Mouse (Mus musculus): ENCODE data around the gene Slc34a3. TPM values are rescaled to one million over a fixed set of nuclear protein-coding genes. Genes with fewer than 3 reads are reported as not detected.

Gene Slc34a3
- polyA plus RNA-seq, 1 experiment from 2014 or later: 34.0 TPM

DNA sequence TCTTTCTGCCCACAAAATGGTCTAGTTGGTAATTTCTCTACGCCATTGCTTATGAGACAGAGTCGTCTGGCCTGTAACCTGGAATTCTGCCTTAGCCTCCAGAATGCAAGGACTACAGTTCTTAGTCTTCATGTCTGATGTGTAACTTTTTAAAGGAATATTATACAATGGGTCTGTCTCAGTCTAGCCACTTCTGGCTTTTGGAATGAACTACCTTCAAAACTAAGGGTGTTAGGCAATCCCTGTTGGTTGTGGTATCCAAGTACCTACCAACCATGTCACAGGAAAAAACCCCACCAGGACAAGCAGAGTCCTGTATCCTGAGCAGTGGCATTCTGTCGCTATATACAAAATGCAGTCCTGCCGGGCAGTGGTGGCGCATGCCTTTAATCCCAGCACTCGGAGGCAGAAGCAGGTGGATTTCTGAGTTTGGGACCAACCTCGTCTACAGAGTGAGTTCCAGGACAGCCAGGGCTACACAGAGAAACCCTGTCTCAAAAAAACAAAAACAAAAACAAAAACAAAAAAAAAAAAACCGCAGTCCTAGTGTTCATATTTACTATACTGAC lies 8.3 kb downstream of the Slc34a3 start:
- peak overlapping the region; percentile 64 for H3K4me2 ChIP-seq (replicated peaks; ENCODE audit: low read depth)
- no peaks in the 10 kb centered on the region for H3K9me3 ChIP-seq (ENCODE audit: control insufficient read depth)
- TF ChIP-seq CTCF (IDR thresholded peaks at IDR 0.05; ENCODE audit: low read depth): no peak
- H3K36me3 ChIP-seq (ENCODE audit: control insufficient read depth, insufficient read depth): peaks cover 12% of the 10 kb centered on the region; the same call in 1 of the 2 replicates
- peak overlapping the region; percentile 94 for H3K27ac ChIP-seq (ENCODE audit: low read depth, low read length)
- ATAC-seq: no peak
- peaks cover 9% of the 10 kb centered on the region; the same call in 1 of the 2 replicates for H3K4me1 ChIP-seq (replicated peaks; ENCODE audit: control insufficient read depth, insufficient read depth, low read length)
- H3K9ac ChIP-seq (ENCODE audit: low read depth, low read length): no peak overlapping the region
- H3K27me3 ChIP-seq (replicated peaks; ENCODE audit: control insufficient read depth, insufficient read depth, low read length): no peaks in the 10 kb centered on the region
- peak overlapping the region; percentile 87; the same call in 1 of the 2 replicates for H3K4me3 ChIP-seq (ENCODE audit: low read depth, low read length)
- WGBS: 69% methylated on average over 8 of the region's 8 CpGs

DNA sequence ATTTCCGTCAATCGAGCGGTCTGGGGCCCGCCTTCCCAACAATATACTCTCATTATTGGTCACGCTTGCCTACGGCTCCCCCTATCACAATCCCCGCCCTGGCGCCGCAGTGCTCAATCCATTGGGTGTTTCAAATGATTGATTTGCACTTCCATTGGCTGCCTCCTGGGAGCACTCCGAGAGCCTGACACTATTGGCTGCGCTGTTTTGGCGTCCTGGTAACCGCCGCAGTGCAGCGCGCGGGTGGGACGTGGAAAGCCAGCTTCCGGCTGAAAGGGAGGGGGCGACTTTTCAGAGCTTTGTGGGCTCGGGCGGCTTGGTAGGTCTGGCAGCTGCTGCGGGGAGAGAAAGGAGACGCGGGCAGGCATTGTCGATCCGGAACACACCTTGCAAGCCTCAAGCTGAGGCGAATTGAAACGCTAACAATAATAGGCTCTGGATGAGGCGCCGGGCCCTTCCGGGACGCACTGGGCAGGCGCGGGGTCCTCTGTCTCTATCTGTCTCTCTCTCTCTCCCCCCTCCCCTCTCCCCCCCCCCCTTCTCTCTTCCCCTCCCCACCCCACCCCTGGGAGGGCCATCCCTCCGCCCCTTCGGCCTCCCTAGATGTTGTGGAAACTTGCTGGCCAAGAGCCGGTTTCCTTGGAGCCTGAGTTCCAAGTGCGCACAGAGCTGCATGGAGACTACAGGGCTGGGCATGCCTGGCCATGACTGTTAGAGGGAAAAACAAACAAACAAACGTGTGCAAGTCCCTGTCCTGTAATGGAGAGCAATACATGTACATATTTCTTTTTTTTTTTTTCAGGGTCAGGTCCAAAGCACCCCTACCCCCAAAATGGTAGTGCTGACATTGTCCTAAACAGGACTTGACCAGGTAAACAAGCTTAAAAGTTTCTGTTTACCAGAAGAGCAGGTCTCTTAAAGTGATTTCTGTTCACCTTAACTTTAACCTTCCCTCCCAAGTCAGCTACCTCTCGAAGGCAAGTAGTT lies 9.1 kb downstream of the Slc34a3 start:
- ATAC-seq: peak; percentile 87
- H3K9ac ChIP-seq (ENCODE audit: low read depth, low read length): peak overlapping the region; percentile 51
- WGBS: 2% methylated on average over 41 of the region's 41 CpGs

DNA sequence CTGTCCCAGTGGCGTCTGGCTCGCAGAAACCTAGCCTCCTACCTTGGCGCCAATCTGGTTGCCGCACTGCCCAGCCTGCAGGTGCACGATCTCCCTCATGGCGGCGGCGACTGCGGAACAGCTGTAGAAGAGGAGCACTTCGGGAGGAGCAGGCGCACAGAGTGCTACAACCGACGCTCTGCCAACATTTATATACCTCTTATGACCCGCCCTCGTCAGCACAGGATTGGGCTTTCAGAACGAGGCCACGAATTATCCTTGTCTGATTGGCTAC lies 9.7 kb downstream of the Slc34a3 start, which contains the start of gene Tubb4b:
Gene Tubb4b, minus strand, starts transcription at position 211 of the 274 bp plus-strand sequence.
- peaks cover 12% of the 10 kb centered on the region; the same call in 1 of the 2 replicates for H3K36me3 ChIP-seq (ENCODE audit: control insufficient read depth, insufficient read depth)
- H3K27ac ChIP-seq (ENCODE audit: low read depth, low read length): peak within 1 kb of the TSS; percentile 99
- H3K27me3 ChIP-seq (replicated peaks; ENCODE audit: control insufficient read depth, insufficient read depth, low read length): no peaks in the 10 kb centered on the region
- H3K4me3 ChIP-seq (ENCODE audit: low read depth, low read length): peak within 1 kb of the TSS; percentile 87
- no peaks in the 10 kb centered on the region for H3K9me3 ChIP-seq (ENCODE audit: control insufficient read depth)
- WGBS: under 1% methylated on average over 17 of the region's 17 CpGs
- ATAC-seq: no peak
- TF ChIP-seq CTCF (IDR thresholded peaks at IDR 0.05; ENCODE audit: low read depth): peak; percentile 54
- H3K9ac ChIP-seq (ENCODE audit: low read depth, low read length): peak within 1 kb of the TSS; percentile 90
- peak within 1 kb of the TSS; percentile 68 for H3K4me2 ChIP-seq (replicated peaks; ENCODE audit: low read depth)
- peaks cover 9% of the 10 kb centered on the region; the same call in 1 of the 2 replicates for H3K4me1 ChIP-seq (replicated peaks; ENCODE audit: control insufficient read depth, insufficient read depth, low read length)

More for the DNA sequence above, 9.1 kb downstream of the Slc34a3 start:
- Histone ChIP-seq H3K4me2 (replicated peaks; ENCODE audit: low read depth) (peak overlapping the region; percentile 64), H3K27ac (ENCODE audit: low read depth, low read length) (peak overlapping the region; percentile 94), H3K4me1 (replicated peaks; ENCODE audit: control insufficient read depth, insufficient read depth, low read length) (peaks cover 9% of the 10 kb centered on the region; the same call in 1 of the 2 replicates), H3K9me3 (ENCODE audit: control insufficient read depth) (no peaks in the 10 kb centered on the region), H3K4me3 (ENCODE audit: low read depth, low read length) (peak overlapping the region; percentile 87), H3K36me3 (ENCODE audit: control insufficient read depth, insufficient read depth) (peaks cover 12% of the 10 kb centered on the region; the same call in 1 of the 2 replicates), H3K27me3 (replicated peaks; ENCODE audit: control insufficient read depth, insufficient read depth, low read length) (no peaks in the 10 kb centered on the region)
- TF ChIP-seq CTCF (IDR thresholded peaks at IDR 0.05; ENCODE audit: low read depth): 0 out of 2 replicates have a peak, but pooled peaks have one; percentile 15

DNA sequence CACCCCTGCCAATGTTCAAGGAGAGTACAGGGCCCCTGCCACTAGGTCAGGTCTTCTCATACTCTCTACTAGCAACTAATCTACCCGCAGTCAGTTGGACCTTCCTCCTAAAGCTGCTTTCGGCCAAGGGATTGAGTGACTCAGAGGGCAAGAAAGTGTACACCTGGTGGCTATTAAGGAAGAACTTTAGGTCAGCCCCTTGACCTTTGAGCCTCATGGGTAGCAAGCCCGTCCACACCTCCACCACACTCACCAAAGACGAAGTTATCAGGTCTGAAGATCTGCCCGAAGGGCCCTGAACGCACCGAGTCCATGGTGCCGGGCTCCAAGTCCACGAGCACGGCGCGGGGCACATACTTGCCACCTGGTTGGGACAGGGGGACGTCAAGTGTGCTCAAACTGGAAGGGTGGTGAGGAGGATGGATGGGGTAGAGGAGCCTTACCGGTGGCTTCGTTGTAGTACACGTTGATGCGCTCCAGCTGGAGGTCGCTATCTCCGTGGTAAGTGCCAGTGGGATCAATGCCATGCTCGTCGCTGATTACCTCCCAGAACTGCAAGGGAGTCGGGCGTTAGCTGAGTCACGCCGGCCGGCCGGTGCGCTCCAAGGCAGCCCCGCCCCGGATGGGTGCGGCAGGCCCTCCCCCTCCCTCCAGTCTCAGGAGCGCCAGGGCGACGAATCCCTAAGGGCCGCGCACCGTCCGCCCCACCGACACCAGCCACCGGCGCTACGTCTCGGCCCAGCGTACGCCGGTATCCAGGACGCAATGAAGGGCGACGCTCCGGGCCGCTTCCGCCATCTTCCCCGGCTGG lies 10.3 kb downstream of the Slc34a3 start:
- peaks cover 12% of the 10 kb centered on the region; the same call in 1 of the 2 replicates for H3K36me3 ChIP-seq (ENCODE audit: control insufficient read depth, insufficient read depth)
- H3K9ac ChIP-seq (ENCODE audit: low read depth, low read length): peak overlapping the region; percentile 90
- H3K4me3 ChIP-seq (ENCODE audit: low read depth, low read length): peak overlapping the region; percentile 87
- no peaks in the 10 kb centered on the region for H3K27me3 ChIP-seq (replicated peaks; ENCODE audit: control insufficient read depth, insufficient read depth, low read length)
- peak overlapping the region; percentile 68 for H3K4me2 ChIP-seq (replicated peaks; ENCODE audit: low read depth)
- peaks cover 6% of the 10 kb centered on the region; the same call in 1 of the 2 replicates for H3K4me1 ChIP-seq (replicated peaks; ENCODE audit: control insufficient read depth, insufficient read depth, low read length)
- H3K9me3 ChIP-seq (ENCODE audit: control insufficient read depth): no peaks in the 10 kb centered on the region
- H3K27ac ChIP-seq (ENCODE audit: low read depth, low read length): peak overlapping the region; percentile 99
- 2% methylated on average over 38 of the region's 53 CpGs for WGBS
- peak; percentile 71 for ATAC-seq
- no peak for TF ChIP-seq CTCF (IDR thresholded peaks at IDR 0.05; ENCODE audit: low read depth)

DNA sequence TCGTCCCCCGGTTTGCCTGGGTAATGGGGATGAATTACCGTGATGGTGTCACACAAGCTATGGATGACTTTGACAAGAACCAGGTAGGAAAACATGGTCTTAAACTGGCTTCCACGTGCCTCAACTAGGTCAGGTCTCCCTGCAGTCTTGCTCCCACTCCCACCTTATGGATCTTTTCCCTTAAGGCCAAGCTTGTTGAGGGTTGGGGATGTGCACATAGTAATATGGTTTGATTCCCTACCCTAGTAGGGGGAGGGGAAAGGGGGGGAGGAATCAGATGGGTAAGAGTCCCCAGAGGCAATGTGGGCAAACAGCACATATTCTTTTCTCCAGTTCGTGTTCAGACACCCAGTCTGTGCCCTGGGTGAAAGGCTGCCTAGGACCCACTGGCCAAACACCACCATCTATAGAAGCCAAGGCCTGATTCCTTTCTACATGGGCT lies 12.8 kb downstream of the Slc34a3 start:
- H3K4me2 ChIP-seq (replicated peaks; ENCODE audit: low read depth): no peak overlapping the region; the same call in 1 of the 2 replicates
- TF ChIP-seq CTCF (IDR thresholded peaks at IDR 0.05; ENCODE audit: low read depth): no peak
- H3K4me3 ChIP-seq (ENCODE audit: low read depth, low read length): no peak overlapping the region
- H3K27ac ChIP-seq (ENCODE audit: low read depth, low read length): no peak overlapping the region
- WGBS: 71% methylated on average over 5 of the region's 5 CpGs
- no peak overlapping the region for H3K9ac ChIP-seq (ENCODE audit: low read depth, low read length)
- H3K36me3 ChIP-seq (ENCODE audit: control insufficient read depth, insufficient read depth): peaks cover 12% of the 10 kb centered on the region; the same call in 1 of the 2 replicates
- H3K9me3 ChIP-seq (ENCODE audit: control insufficient read depth): no peaks in the 10 kb centered on the region
- H3K4me1 ChIP-seq (replicated peaks; ENCODE audit: control insufficient read depth, insufficient read depth, low read length): 0 out of 2 replicates have a peak, but pooled peaks cover 3% of the 10 kb centered on the region
- H3K27me3 ChIP-seq (replicated peaks; ENCODE audit: control insufficient read depth, insufficient read depth, low read length): no peaks in the 10 kb centered on the region
- no peak for ATAC-seq

Data from intestine, postnatal 0 days (tissue).